Mouse (Mus musculus) spleen, adult 2 months (tissue): ENCODE results near the gene Cd70.

Experiments used
- CTCF ChIP-seq: fragments of 200-500 bp; IDR thresholded peaks from 2 replicates; pipeline ENCODE4 v1.5.1; 2011; ENCODE audit warnings: mild to moderate bottlenecking, inconsistent platforms; ENCODE audit not compliant: insufficient read depth, insufficient read length, insufficient replicate concordance; ENCODE audit errors: extremely low read depth
- POLR2A ChIP-seq: fragments of 200-500 bp; IDR thresholded peaks from 2 replicates; pipeline ENCODE4 v1.6.1; 2011; ENCODE audit warnings: low read depth, low read length, inconsistent platforms

DNA sequence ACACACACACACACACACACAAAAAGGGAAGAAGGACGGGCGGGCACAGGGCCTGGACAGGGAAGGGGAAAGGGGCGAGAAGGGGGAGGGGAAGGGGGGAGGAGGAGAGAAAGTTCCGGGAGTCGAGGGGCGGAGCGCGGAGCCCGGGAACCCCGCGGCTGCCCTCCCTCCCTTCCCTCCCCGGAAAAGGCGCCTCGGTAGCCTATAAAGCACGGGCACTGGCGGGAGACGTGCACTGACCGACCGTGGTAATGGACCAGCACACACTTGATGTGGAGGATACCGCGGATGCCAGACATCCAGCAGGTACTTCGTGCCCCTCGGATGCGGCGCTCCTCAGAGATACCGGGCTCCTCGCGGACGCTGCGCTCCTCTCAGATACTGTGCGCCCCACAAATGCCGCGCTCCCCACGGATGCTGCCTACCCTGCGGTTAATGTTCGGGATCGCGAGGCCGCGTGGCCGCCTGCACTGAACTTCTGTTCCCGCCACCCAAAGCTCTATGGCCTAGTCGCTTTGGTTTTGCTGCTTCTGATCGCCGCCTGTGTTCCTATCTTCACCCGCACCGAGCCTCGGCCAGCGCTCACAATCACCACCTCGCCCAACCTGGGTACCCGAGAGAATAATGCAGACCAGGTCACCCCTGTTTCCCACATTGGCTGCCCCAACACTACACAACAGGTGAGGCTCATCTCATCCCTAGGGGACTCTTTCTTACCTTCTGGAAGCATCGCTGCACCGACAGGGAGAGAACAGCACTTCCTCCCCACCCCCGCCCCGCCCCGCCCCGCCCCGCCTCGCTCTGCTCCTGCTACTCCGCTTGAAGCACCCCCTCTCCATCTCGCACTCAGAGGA, 44.2 kb downstream of the Cd70 start, which contains the start of gene Tnfsf9:
- TF ChIP-seq CTCF (no peak), POLR2A (no peak)
